Mouse (Mus musculus): Measurements from ENCODE around the gene Hdac11.

Gene Hdac11

DNA sequence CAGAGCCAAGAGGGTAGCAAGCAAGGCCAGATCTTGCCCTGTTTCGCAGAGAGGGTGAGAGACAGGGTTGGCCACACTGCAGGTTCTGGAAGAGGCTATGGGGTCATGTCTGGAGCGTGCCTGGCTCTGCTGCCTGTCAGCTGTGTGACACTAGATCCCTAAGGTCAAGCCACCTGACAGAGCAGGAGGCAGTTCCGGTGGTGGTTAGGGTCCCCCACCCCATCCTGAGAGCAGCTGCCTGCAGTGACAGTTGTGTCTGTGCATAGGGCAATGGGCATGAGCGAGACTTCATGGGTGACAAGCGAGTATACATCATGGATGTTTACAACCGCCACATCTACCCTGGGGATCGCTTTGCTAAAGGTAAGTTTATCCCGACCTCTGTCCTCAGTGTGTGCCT lies 12.7 kb downstream of the Hdac11 start:
- no peak for DNase-seq (ENCODE audit: low read depth, low spot score)

DNA sequence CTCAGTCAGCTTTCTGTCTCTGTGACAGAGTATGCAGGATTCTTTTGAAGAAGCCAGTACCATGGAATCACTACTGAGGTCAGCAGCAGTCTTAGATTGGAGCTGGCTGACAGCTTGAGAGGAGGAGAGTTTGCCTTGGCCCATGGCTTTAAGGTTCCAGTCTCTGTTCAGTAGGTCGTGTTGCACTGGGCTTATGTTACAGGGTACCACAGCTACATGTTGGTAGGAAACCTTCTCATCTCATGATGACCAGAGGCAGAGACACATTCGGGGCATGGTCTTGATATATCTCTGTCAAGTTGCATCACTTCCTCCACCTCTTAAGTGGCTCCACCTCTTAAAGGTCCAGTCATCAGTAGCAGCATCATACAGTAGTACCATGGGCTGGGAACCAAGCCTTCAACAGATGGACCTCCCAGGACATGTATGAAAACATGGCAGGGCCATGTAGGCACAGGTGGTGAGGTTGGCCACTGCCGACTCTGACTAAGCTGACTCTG lies 15.0 kb downstream of the Hdac11 start:
- DNase-seq (ENCODE audit: low read depth, low spot score): no peak

DNA sequence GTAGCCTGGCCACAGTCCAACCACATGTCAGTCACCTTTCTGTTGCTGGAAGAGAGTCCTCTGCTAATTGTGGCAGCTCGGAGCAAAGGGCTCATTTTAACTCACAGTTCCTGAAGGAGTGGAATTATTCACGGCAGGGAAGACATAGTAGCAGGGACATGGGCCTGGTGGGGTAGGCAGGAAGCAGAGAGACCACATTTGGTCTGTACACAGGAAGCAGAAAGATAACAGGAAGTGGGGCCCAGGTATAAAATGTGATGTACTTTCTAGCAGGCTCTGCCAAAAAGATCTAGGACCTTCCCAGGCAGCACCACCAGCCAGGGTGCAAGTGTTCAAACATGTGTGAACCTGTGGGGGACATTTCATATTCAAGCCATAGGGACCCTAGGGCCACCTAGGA lies 15.9 kb downstream of the Hdac11 start:
- no peak for DNase-seq (ENCODE audit: low read depth, low spot score)

DNA sequence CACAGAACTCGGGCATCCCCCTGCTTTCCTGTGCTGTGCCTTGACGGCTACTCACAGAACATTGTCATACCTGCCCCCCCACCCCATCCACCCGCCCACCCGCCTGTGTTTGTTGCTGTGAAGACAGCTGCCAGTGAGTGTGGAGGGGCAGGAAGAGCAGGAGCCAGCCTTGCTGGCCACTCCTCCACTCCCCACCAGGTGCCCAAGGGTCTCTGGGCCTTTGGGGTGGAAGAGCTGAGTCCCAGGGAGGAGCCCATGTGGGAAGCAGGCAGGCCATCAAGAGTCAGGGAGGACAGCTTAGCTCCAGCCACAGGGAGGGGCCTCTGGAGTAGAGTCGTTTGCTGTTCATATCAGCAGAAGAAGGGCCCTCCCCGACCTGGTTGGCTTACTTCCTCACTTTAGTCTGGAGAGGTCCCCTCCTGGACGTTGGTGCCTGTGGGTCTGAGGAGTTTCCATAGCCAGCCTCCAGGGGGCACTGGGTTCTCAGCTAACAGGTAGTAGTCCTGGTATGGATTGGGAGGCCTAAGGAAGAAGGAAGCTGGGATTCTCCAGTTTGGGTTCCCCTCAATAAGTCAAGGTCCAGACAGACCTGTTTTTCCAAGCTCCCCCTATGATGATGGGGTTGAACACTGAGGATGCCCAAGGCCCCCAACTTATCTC lies 16.9 kb downstream of the Hdac11 start:
- DNase-seq (ENCODE audit: low read depth, low spot score): no peak

GRCm38 (mm10) chr6:91174211-91174610 lies 17.7 kb downstream of the Hdac11 start:
- no peak for DNase-seq (ENCODE audit: low read depth, low spot score)

DNA sequence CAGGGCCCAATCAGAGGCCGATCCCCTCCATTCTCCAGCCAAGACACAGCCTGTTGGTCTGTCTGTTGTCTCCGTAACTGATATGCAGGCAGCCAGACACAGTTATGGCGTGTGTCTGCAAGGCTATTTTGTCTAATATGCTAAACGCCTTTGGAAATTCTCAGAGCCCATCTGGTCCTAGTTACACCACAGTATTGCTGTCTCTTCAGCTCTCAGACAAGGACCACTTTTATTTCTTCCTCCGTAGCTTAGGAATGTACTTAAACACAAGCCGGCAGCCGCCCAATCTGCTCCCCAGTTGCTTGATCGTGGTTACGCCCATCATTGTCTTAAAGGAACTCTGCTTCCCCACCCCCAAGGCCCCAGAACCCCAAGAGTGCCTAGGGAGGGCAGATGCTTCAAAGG lies 24.3 kb downstream of the Hdac11 start:
- no peak for DNase-seq (ENCODE audit: low read depth, low spot score)

DNA sequence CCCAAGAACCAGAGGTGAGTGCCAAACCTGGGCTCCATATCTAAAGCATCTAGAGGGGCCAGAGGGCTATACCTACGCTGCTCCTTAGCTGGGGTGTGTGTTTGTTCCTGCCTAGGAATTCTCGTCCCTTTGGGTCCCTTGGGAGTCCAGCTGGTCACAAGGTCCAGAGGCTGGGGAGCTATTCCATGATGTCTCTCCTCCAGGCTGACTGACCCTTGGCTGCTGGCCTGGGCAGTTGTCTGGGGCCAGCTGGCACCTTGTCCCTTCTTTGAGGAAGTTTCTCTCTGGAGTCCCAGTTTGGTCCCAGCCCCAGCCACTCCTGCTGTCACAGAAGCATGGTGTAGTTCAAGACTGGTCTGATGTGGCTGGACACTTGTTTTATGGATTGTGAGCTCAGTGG lies 24.9 kb downstream of the Hdac11 start:
- DNase-seq (ENCODE audit: low read depth, low spot score): no peak

DNA sequence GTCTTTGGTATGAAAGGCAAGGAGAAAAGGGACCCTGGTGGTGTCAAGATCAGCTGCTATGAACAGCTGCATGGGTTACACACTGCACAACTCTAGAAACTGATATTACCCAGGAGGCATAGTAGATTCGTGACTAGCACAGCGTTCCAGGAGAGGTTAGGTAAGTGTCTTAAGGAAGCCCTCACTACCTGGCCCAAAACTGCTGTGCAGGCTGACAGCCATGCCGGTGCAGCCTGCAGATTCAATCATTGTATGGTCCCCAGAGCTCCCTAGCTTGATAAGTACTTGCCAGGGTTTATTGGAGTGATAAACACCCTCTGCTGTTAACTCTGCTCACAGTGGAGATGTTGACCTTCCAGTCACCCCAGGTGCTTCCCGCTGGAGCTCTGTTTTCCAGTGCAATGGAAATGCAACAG lies 25.6 kb downstream of the Hdac11 start:
- no peak for DNase-seq (ENCODE audit: low read depth, low spot score)

GRCm38 (mm10) chr6:91183041-91183440 lies 26.6 kb downstream of the Hdac11 start:
- DNase-seq (ENCODE audit: low read depth, low spot score): no peak

DNA sequence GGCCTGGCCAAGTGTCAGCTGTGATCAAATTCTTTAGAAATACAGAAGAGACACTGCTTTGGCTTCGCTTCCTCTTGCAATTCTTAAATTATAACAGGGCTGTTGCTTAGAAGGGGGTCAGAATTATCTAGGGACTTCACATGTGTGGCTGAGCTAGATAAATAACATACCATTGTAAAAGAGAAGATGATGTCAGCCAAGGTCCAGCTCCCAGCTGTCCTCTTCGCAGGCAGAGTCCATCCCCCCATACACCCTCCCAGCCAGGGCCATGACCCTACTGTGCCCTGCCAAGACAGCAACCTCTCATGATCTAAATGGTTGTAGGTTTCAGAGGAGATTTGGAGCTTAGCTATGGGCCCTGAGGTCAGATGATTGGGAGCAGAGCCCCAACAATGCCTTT lies 27.5 kb downstream of the Hdac11 start:
- no peak for DNase-seq (ENCODE audit: low read depth, low spot score)

GRCm38 (mm10) chr6:91184776-91185175 lies 28.3 kb downstream of the Hdac11 start:
- DNase-seq (ENCODE audit: low read depth, low spot score): no peak

DNA sequence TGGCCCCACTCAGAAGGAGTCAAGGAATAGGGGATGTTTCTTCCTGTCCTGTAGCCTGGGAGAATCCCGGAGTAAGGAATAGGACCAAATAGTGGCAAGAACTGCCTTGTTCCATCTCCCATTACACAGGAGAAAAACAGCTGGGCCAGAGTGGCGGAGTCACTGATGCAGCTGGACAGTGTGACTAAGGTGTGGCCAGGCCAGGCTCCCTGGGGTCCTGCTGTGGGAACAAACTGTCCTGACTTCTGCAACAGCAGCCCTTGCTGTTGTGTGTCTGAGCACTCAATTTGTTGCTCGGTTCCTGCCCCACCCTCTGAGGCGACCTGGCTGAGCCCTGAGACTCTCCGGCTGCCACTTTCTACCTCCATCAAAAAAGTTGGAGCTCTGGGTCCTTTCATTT lies 29.0 kb downstream of the Hdac11 start:
- DNase-seq (ENCODE audit: low read depth, low spot score): no peak

DNA sequence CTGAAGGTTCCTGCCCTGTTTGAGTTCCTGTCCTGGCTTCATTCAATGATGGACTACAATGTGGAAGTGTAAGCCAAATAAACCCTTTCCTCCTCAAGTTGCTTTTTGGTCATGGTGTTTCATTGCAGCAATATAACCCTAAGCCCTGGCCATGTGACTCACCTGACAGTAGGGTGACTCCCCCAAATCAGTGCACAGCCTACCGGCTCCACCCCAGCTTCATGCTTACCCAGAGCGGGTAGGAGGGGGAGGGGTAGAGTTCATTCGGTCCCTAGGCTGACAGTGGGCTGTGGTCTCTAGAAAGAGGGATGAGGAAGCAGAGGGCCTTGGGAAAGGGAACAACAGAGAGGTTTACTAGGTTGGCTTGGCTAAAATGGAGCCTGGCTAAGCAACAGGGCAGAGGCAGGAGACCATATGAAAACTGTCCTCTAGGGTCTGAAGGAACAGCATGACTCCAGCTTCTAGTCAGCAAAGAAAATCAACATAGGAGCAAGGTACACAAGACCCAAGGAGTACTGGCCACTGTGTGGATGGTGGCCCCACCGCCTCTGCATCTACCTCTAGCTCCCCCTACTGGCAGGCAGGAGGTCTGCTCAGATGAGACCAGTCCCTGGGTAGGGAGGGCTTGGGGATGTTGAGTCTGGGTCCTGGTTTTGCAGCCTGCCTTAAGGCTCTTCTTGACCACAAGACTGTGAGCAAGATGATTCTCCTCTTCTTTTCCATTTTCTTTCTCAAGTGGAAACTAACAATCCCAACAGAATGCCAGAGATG lies 29.9 kb downstream of the Hdac11 start:
- no peak for DNase-seq (ENCODE audit: low read depth, low spot score)

DNA sequence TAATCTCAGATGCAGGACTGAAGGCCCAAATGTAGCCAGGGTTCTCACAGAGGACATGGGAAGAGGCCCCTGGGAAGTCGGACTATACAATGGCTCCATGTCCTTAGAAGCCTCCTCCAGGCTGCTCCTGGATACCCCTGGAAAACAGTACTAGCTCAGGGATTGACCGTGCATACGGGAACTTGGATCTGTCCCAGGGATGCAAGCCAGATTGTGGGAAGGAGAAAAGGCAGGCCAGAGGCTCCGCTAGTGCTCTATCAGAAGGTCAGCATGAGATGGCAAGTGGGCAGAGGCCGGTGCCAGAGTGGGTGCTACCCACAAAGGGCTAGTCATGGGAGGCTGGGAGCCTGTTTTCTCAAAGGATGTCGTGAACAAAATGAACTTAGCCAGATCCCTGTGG lies 30.5 kb downstream of the Hdac11 start:
- DNase-seq (ENCODE audit: low read depth, low spot score): no peak

DNA sequence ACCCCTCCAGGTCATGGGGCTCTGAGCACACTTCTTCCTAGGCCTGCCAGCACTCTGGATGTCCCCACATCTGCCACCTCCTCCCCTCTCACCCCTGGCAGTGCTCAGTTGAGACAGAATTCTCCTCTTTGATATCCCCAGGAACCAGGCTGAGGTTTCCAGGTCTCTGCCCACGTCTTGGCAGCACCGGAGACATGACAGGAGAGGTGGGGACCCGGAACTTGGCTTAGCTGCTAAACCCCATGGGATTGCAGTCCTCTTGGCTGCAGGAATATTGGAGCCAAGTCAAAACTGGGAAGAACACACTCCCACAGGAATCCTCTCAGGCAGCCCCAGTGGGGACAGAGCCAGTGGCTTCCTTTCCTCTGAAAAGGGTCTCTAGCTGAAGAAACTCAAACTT lies 31.4 kb downstream of the Hdac11 start:
- DNase-seq (ENCODE audit: low read depth, low spot score): no peak

DNA sequence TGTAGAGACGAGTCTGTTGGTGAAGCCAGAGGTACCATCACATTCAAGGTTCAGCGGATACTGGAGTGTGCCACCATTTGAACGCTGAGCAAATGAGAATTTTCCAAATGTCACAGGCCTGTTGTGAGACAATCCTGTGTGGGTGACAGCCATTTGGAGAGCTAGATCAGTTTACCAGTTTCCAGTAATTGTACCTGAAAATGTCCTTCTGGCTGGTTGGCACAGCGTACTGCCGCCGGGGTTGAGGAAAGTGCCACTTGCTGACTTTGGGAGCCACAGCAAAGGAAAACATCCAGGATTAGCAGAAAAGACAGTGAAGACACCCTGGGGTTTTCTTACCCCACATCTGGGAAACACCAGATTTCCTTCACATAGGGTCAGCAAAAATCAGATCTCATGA lies 33.5 kb downstream of the Hdac11 start:
- no peak for DNase-seq (ENCODE audit: low read depth, low spot score)

DNA sequence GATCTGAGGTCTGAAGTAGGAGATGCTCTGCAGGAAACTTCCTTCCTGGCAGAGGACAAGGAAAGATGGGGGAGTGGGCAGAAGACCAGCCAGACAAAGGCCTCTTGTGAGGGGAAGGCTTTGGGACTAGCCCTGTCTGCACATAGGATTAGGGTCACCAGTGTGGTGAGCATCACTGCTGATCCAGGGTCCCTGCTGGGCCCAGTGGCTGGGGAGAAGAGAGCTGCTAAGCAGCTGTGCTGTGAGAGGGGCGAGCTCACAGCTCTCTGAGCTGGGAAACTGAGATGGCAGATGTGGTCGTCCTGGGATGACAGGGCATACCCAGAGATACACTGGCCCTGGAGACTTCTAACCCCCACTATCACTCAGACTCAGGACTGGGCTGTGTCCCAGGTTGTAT lies 35.0 kb downstream of the Hdac11 start:
- DNase-seq (ENCODE audit: low read depth, low spot score): no peak

DNA sequence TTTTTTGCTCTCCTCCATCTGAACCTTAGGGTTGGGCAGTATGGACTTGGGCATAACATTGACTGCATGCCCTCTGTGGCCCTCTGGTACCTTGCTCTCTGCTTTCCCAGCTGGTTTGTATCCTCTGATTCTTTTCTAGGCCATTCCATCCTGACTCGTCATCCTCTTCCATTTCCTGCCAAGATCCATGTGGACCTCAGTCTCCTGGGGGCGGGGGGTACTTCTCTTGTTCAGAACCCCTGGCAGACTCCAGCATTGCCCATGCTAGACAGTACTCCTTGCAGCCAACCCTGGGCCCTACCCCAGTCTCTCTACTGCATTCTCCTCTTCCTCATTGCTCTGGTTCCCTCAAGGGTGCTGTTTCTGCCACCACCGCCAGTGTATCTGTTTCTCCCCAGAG lies 36.0 kb downstream of the Hdac11 start:
- DNase-seq (ENCODE audit: low read depth, low spot score): no peak

DNA sequence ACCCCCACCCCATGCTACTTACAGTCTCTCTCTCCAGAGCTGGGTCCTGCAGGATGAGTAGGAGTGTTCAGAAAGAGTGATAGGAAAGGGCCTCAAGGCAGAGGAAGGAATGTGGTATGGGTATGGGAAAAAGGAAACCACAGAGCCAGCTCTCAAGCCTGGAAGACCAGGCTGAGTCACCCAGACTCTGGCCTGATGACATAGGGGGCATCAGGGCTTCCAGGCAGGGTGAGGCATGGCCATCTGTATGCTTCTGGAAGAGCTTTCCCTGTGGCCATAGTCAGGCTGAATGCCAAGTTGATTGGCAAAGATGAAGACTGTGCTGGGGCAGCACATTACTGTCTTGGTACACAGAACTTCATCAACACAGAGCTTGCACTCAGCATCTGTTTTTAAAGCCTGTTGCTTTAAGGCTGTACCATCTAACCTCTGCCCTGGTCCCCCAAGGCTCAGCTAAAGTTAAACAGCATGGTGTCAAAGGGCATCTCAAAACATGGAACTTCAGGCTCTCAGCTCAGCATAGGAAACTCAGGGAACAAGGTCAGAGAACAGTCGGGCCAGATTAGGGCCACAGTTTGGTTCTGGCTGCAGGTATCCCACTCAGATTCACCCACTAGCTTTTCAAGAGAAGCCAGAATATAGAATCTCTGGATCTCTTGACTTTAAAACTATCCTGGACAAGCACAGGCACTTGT lies 36.5 kb downstream of the Hdac11 start:
- DNase-seq (ENCODE audit: low read depth, low spot score): no peak

GRCm38 (mm10) chr6:91198456-91198855 lies 42.0 kb downstream of the Hdac11 start:
- no peak for DNase-seq (ENCODE audit: low read depth, low spot score)

GRCm38 (mm10) chr6:91200429-91201188 lies 44.1 kb downstream of the Hdac11 start:
- no peak for DNase-seq (ENCODE audit: low read depth, low spot score)

GRCm38 (mm10) chr6:91201881-91202341 lies 45.4 kb downstream of the Hdac11 start:
- DNase-seq (ENCODE audit: low read depth, low spot score): no peak

All from retina, adult 2 months (tissue).